Mouse (Mus musculus) midbrain, embryonic 11.5 days (tissue): ENCODE measurements around the gene Csmd2. TPM values are rescaled to one million over a fixed set of nuclear protein-coding genes. Genes with fewer than 3 reads are reported as not detected.

Experiments
- ATAC-seq: fragments of 200-750 bp; cut with Nextera tagmentation; 2 replicates; pipeline ENCODE4 v1.8.0; 2017; ENCODE audit warnings: moderate TSS enrichment, moderate library complexity; ENCODE audit not compliant: low FRiP score
- DNase-seq: peaks from one replicate; pipeline ENCODE4 v3.0.0; 2015; ENCODE audit warnings: low spot score; ENCODE audit errors: missing footprints
- H3K27ac ChIP-seq: fragments of 300-500 bp; sonication (generic); 2 replicates; pipeline ENCODE4 v1.5.1; 2014; ENCODE audit warnings: low read depth, low read length
- H3K27me3 ChIP-seq: fragments of 300-500 bp; sonication (generic); 2 replicates; pipeline ENCODE4 v1.6.1; 2014; ENCODE audit warnings: mild to moderate bottlenecking, low read length, moderate library complexity, mixed read lengths; ENCODE audit not compliant: control insufficient read depth, insufficient read depth
- H3K36me3 ChIP-seq: fragments of 300-500 bp; sonication (generic); 2 replicates; pipeline ENCODE4 v1.6.1; 2014; ENCODE audit warnings: mild to moderate bottlenecking, low read length, moderate library complexity, mixed read lengths; ENCODE audit not compliant: control insufficient read depth, insufficient read depth
- H3K4me1 ChIP-seq: fragments of 300-500 bp; sonication (generic); 2 replicates; pipeline ENCODE4 v1.6.1; 2014; ENCODE audit warnings: low read length; ENCODE audit not compliant: control insufficient read depth, insufficient read depth
- H3K4me2 ChIP-seq: fragments of 300-500 bp; sonication (generic); 2 replicates; pipeline ENCODE4 v1.6.1; 2014; ENCODE audit warnings: mild to moderate bottlenecking, moderate library complexity
- H3K4me3 ChIP-seq: fragments of 300-500 bp; sonication (generic); 2 replicates; pipeline ENCODE4 v1.5.1; 2014; ENCODE audit warnings: low read depth, low read length
- H3K9ac ChIP-seq: fragments of 300-500 bp; sonication (generic); 2 replicates; pipeline ENCODE4 v1.6.1; 2014; ENCODE audit warnings: low read length
- H3K9me3 ChIP-seq: fragments of 300-500 bp; sonication (generic); 2 replicates; pipeline ENCODE4 v1.6.1; 2016; ENCODE audit warnings: low read length; ENCODE audit not compliant: control insufficient read depth
- WGBS: fragments of 180-500 bp; shearing (Covaris S2); extraction: QIAGEN DNeasy Blood & Tissue Kit; methylation state at CpG from one replicate; pipeline ENCODE4 v1.1.7; 2014; 5-methylcytosine and 5-hydroxymethylcytosine counted together
- polyA plus RNA-seq: library from polyadenylated mRNA; unstranded; fragments of >200 nt; fragmentation: Nextera tagmentation; extraction: Ambion mirVana; gene quantifications from 2 replicates; pipeline ENCODE4 v1.2.1, GENCODE M21; 2014

Csmd2 gene
- polyA plus RNA-seq, 1 experiment from 2014 or later, result 1.6 TPM

GRCm38 (mm10) chr4:128466708-128467107 is 479.1 kb downstream of the Csmd2 start:
- Histone ChIP-seq H3K4me2 (no peak overlapping the region), H3K36me3 (no peaks in the 10 kb centered on the region), H3K27me3 (no peaks in the 10 kb centered on the region), H3K4me3 (no peak overlapping the region), H3K27ac (no peak overlapping the region), H3K4me1 (no peaks in the 10 kb centered on the region), H3K9me3 (no peaks in the 10 kb centered on the region), H3K9ac (no peak overlapping the region)
- 90% methylated on average over 5 of the region's 5 CpGs for WGBS
- ATAC-seq, result no peak
- no peak for DNase-seq

DNA sequence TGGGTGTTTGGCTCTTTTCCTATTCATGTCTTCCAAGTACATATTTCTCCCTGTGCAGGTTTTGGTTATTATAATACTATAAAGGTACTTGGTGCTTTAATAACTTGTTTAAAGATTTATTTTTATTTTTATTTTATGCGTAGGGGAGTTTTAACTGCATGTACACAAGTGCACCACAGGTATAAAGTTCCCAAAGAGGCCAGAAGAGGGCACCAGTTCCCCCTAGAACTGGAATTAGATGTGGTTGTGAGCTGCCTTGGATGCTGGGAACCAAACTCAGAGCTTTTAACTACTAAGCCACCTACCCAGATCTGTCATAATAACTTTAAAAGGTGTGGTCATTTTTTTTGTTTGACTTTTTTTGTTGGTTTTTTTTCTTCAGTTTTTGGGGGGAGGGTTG is 480.4 kb downstream of the Csmd2 start:
- Histone ChIP-seq H3K4me3 (no peak overlapping the region), H3K27me3 (no peaks in the 10 kb centered on the region), H3K36me3 (no peaks in the 10 kb centered on the region), H3K9ac (no peak overlapping the region), H3K27ac (no peak overlapping the region), H3K4me1 (no peaks in the 10 kb centered on the region), H3K4me2 (no peak overlapping the region), H3K9me3 (no peaks in the 10 kb centered on the region)
- DNase-seq (no peak), ATAC-seq (no peak)
- WGBS, result 100% methylated on average over 1 of the region's 1 CpGs

- WGBS, result 83% methylated on average over 5 of the region's 5 CpGs
- no peak for ATAC-seq
Observed at GRCm38 (mm10) chr4:128476249-128476648, 488.6 kb downstream of the Csmd2 start.

DNA sequence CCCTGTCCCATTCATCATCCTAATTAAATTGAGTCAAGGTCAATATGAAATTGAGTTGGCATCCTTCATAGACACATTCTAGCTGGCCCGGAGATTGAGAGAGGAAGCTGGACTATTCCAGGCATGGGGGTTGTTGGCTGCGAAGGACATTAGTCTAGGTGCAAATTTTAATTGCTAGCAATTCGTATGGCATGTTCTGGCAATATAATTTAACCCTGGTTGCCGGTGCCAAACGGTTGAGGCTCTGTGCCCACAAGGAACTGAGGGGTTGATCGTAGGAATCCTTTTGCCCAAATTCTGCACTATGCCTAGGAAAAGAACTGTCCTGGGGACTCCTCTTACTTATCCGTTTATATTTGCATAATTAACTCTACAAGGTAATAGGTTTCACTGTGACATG is 496.2 kb downstream of the Csmd2 start:
- Histone ChIP-seq H3K4me3 (no peak overlapping the region), H3K9me3 (no peaks in the 10 kb centered on the region), H3K36me3 (no peaks in the 10 kb centered on the region), H3K4me1 (no peaks in the 10 kb centered on the region), H3K4me2 (no peak overlapping the region), H3K27me3 (no peaks in the 10 kb centered on the region), H3K27ac (no peak overlapping the region), H3K9ac (no peak overlapping the region)
- DNase-seq (peak; percentile 31), ATAC-seq (no peak)
- 89% methylated on average over 7 of the region's 7 CpGs for WGBS

More at GRCm38 (mm10) chr4:128476249-128476648, 488.6 kb downstream of the Csmd2 start:
- no peak overlapping the region for H3K9ac ChIP-seq
- H3K4me3 ChIP-seq, result no peak overlapping the region
- no peak for DNase-seq
- no peaks in the 10 kb centered on the region for H3K9me3 ChIP-seq
- no peak overlapping the region for H3K4me2 ChIP-seq
- no peaks in the 10 kb centered on the region for H3K36me3 ChIP-seq
- no peak overlapping the region for H3K27ac ChIP-seq
- H3K4me1 ChIP-seq, result no peaks in the 10 kb centered on the region
- H3K27me3 ChIP-seq, result no peaks in the 10 kb centered on the region

DNA sequence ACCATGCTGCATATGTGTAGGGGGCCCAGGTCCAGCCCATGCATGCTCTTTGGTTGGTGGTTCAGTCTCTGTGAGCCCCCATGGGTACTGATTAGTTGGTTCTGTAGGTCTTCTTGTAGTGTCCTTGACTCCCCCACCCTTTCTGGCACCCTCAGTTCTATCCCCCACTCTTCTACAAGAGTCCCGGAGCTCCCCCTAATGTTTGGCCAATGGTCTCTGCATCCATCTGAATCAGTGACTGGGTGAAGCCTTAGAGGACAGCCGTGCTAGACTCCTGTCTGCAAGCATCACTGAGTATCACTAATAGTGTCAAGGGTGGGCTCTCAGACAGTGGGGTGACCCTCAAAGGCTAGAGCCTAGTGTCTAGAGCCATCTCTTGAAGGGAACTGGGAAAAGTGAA is 497.0 kb downstream of the Csmd2 start:
- WGBS, result 60% methylated on average over 2 of the region's 2 CpGs
- peak; percentile 75 for DNase-seq
- Histone ChIP-seq H3K27me3 (no peaks in the 10 kb centered on the region), H3K4me2 (no peak overlapping the region), H3K27ac (no peak overlapping the region), H3K36me3 (no peaks in the 10 kb centered on the region), H3K4me1 (no peaks in the 10 kb centered on the region), H3K9ac (no peak overlapping the region), H3K9me3 (no peaks in the 10 kb centered on the region), H3K4me3 (no peak overlapping the region)
- no peak for ATAC-seq

GRCm38 (mm10) chr4:128489521-128490100 is 502.0 kb downstream of the Csmd2 start:
- DNase-seq (no peak), ATAC-seq (no peak)
- 88% methylated on average over 11 of the region's 11 CpGs for WGBS
- no peak overlapping the region for H3K27ac ChIP-seq
- no peaks in the 10 kb centered on the region for H3K36me3 ChIP-seq
- H3K9me3 ChIP-seq, result no peaks in the 10 kb centered on the region
- no peak overlapping the region for H3K9ac ChIP-seq
- H3K4me1 ChIP-seq, result no peaks in the 10 kb centered on the region
- H3K4me2 ChIP-seq, result no peak overlapping the region
- no peaks in the 10 kb centered on the region for H3K27me3 ChIP-seq
- no peak overlapping the region for H3K4me3 ChIP-seq

- Histone ChIP-seq H3K27me3 (no peaks in the 10 kb centered on the region), H3K4me1 (no peaks in the 10 kb centered on the region), H3K9me3 (no peaks in the 10 kb centered on the region), H3K9ac (no peak overlapping the region), H3K4me2 (no peak overlapping the region), H3K4me3 (no peak overlapping the region), H3K27ac (no peak overlapping the region), H3K36me3 (no peaks in the 10 kb centered on the region)
- 69% methylated on average over 8 of the region's 8 CpGs for WGBS
- DNase-seq (no peak), ATAC-seq (no peak)
Observed at GRCm38 (mm10) chr4:128492055-128492454, 504.4 kb downstream of the Csmd2 start.

GRCm38 (mm10) chr4:128499980-128500379 is 512.3 kb downstream of the Csmd2 start:
- Histone ChIP-seq H3K27ac (no peak overlapping the region), H3K4me3 (no peak overlapping the region), H3K9me3 (no peaks in the 10 kb centered on the region), H3K36me3 (no peaks in the 10 kb centered on the region), H3K4me1 (no peaks in the 10 kb centered on the region), H3K9ac (no peak overlapping the region), H3K27me3 (no peaks in the 10 kb centered on the region), H3K4me2 (no peak overlapping the region)
- ATAC-seq, result no peak
- 84% methylated on average over 2 of the region's 2 CpGs for WGBS
- no peak for DNase-seq

DNA sequence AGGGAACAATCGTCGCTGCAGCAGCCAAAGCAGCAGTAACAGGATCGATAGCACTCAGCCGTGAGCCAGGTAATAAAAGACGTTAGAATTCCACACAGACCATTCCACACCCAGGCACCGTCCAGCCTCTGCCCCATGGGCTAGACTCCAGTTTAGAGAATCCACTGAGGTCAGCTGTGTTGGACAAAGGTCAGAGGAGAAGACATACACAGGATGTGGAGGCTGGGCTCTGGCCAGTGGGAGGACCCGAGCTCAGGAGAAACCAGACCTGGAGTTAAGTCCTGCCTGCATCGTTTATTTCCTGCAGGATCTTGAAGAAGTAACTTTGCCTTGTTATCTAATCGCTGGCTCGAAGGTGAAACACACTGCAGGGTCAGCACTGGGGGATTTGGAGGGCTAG is 519.2 kb downstream of the Csmd2 start:
- WGBS, result 79% methylated on average over 10 of the region's 10 CpGs
- no peak overlapping the region for H3K4me2 ChIP-seq
- no peak for ATAC-seq
- H3K9me3 ChIP-seq, result no peaks in the 10 kb centered on the region
- H3K4me3 ChIP-seq, result no peak overlapping the region
- no peaks in the 10 kb centered on the region for H3K4me1 ChIP-seq
- DNase-seq, result peak; percentile 59
- H3K9ac ChIP-seq, result no peak overlapping the region
- H3K27ac ChIP-seq, result no peak overlapping the region
- no peaks in the 10 kb centered on the region for H3K36me3 ChIP-seq
- H3K27me3 ChIP-seq, result no peaks in the 10 kb centered on the region
